Mouse (Mus musculus) stomach, embryonic 16.5 days (tissue): ENCODE measurements around the gene Dcakd. TPM values are rescaled to one million over a fixed set of nuclear protein-coding genes. Genes with fewer than 3 reads are reported as not detected.
A peak's percentile ranks its signal among the peaks of the same experiment; 100 is the strongest.

Experiments used
- ATAC-seq: fragments of 200-750 bp; cut with Nextera tagmentation; 2 replicates; pipeline ENCODE4 v1.8.0; 2017; ENCODE audit warnings: moderate number of reproducible peaks, moderate TSS enrichment; ENCODE audit not compliant: insufficient read depth, low FRiP score
- H3K27ac ChIP-seq: fragments of 300-500 bp; sonication (generic); 2 replicates; pipeline ENCODE4 v1.5.1; 2014; ENCODE audit warnings: low read length
- H3K27me3 ChIP-seq: fragments of 300-500 bp; sonication (generic); 2 replicates; pipeline ENCODE4 v1.6.1; 2014; ENCODE audit warnings: low read length, control low read depth, mixed read lengths; ENCODE audit not compliant: control insufficient read depth, insufficient read depth
- H3K36me3 ChIP-seq: fragments of 300-500 bp; sonication (generic); 2 replicates; pipeline ENCODE4 v1.6.1; 2014; ENCODE audit warnings: low read length; ENCODE audit not compliant: control insufficient read depth, insufficient read depth
- H3K4me1 ChIP-seq: fragments of 300-500 bp; sonication (generic); 2 replicates; pipeline ENCODE4 v1.6.1; 2014; ENCODE audit warnings: low read length, control low read depth, mixed read lengths; ENCODE audit not compliant: control insufficient read depth, insufficient read depth
- H3K4me2 ChIP-seq: fragments of 300-500 bp; sonication (generic); 2 replicates; pipeline ENCODE4 v1.6.1; 2014; ENCODE audit warnings: low read depth, low read length, mixed read lengths
- H3K4me3 ChIP-seq: fragments of 300-500 bp; sonication (generic); replicated peaks from 2 replicates; pipeline ENCODE4 v1.5.1; 2014; ENCODE audit warnings: mild to moderate bottlenecking, low read length
- H3K9ac ChIP-seq: fragments of 300-500 bp; sonication (generic); 2 replicates; pipeline ENCODE4 v1.6.1; 2014; ENCODE audit warnings: low read length
- H3K9me3 ChIP-seq: fragments of 300-500 bp; sonication (generic); replicated peaks from 2 replicates; pipeline ENCODE4 v1.6.1; 2016; ENCODE audit warnings: low read length, control low read depth; ENCODE audit not compliant: control insufficient read depth
- WGBS: fragments of 180-500 bp; shearing (Covaris S2); extraction: QIAGEN DNeasy Blood & Tissue Kit; methylation state at CpG from one replicate; pipeline ENCODE4 v1.1.7; 2014; 5-methylcytosine and 5-hydroxymethylcytosine counted together
- polyA plus RNA-seq: library from polyadenylated mRNA; unstranded; fragments of >200 nt; fragmentation: Nextera tagmentation; extraction: Ambion mirVana; gene quantifications from 2 replicates; pipeline ENCODE4 v1.2.1, GENCODE M21; 2015

The Dcakd gene
- polyA plus RNA-seq, 1 experiment from 2014 or later, result 85.2 TPM

GRCm38 (mm10) chr11:103004852-103005251 is 23.3 kb downstream of the Dcakd start:
- Histone ChIP-seq H3K27ac (0 out of 2 replicates have a peak overlapping the region, but pooled peaks have one; percentile 48), H3K9ac (no peak overlapping the region), H3K9me3 (no peaks in the 10 kb centered on the region), H3K4me3 (no peak overlapping the region), H3K27me3 (no peaks in the 10 kb centered on the region), H3K36me3 (no peaks in the 10 kb centered on the region), H3K4me2 (no peak overlapping the region), H3K4me1 (peaks cover 36% of the 10 kb centered on the region)
- 88% methylated on average over 1 of the region's 1 CpGs for WGBS
- ATAC-seq, result no peak

GRCm38 (mm10) chr11:103003210-103003609 is 24.9 kb downstream of the Dcakd start:
- ATAC-seq, result peak; percentile 90
- no peak overlapping the region for H3K4me3 ChIP-seq
- 19% methylated on average over 5 of the region's 5 CpGs for WGBS
- H3K9ac ChIP-seq, result peak overlapping the region; percentile 52; the same call in 1 of the 2 replicates
- H3K36me3 ChIP-seq, result no peaks in the 10 kb centered on the region; the same call in 1 of the 2 replicates
- no peaks in the 10 kb centered on the region for H3K27me3 ChIP-seq
- peaks cover 37% of the 10 kb centered on the region for H3K4me1 ChIP-seq
- H3K27ac ChIP-seq, result peak overlapping the region; percentile 89
- H3K4me2 ChIP-seq, result no peak overlapping the region
- no peaks in the 10 kb centered on the region for H3K9me3 ChIP-seq

- no peaks in the 10 kb centered on the region; the same call in 1 of the 2 replicates for H3K36me3 ChIP-seq
- H3K4me3 ChIP-seq, result no peak overlapping the region
- H3K4me1 ChIP-seq, result peaks cover 21% of the 10 kb centered on the region
- no peaks in the 10 kb centered on the region for H3K9me3 ChIP-seq
- no peak overlapping the region for H3K27ac ChIP-seq
- WGBS, result 73% methylated on average over 5 of the region's 5 CpGs
- H3K4me2 ChIP-seq, result no peak overlapping the region
- ATAC-seq, result no peak
- H3K27me3 ChIP-seq, result no peaks in the 10 kb centered on the region
- no peak overlapping the region for H3K9ac ChIP-seq
Measured at GRCm38 (mm10) chr11:103001063-103001462, 27.1 kb downstream of the Dcakd start.

GRCm38 (mm10) chr11:103000111-103000510 is 28.0 kb downstream of the Dcakd start:
- Histone ChIP-seq H3K27ac (no peak overlapping the region), H3K4me1 (peaks cover 19% of the 10 kb centered on the region), H3K27me3 (no peaks in the 10 kb centered on the region), H3K36me3 (no peaks in the 10 kb centered on the region; the same call in 1 of the 2 replicates), H3K4me2 (no peak overlapping the region), H3K4me3 (no peak overlapping the region), H3K9me3 (no peaks in the 10 kb centered on the region), H3K9ac (no peak overlapping the region)
- 90% methylated on average over 16 of the region's 16 CpGs for WGBS
- no peak for ATAC-seq

GRCm38 (mm10) chr11:102999317-102999970 is 28.7 kb downstream of the Dcakd start:
- Histone ChIP-seq H3K4me1 (peaks cover 19% of the 10 kb centered on the region), H3K36me3 (no peaks in the 10 kb centered on the region; the same call in 1 of the 2 replicates), H3K4me2 (no peak overlapping the region), H3K9me3 (no peaks in the 10 kb centered on the region), H3K27ac (no peak overlapping the region), H3K9ac (no peak overlapping the region), H3K4me3 (no peak overlapping the region), H3K27me3 (no peaks in the 10 kb centered on the region)
- no peak for ATAC-seq
- 77% methylated on average over 14 of the region's 14 CpGs for WGBS

- 39% methylated on average over 14 of the region's 14 CpGs for WGBS
- ATAC-seq, result no peak
- H3K4me1 ChIP-seq, result peaks cover 19% of the 10 kb centered on the region
- no peaks in the 10 kb centered on the region for H3K9me3 ChIP-seq
- no peaks in the 10 kb centered on the region for H3K27me3 ChIP-seq
- peak overlapping the region; percentile 35; the same call in 1 of the 2 replicates for H3K9ac ChIP-seq
- no peak overlapping the region for H3K4me3 ChIP-seq
- no peaks in the 10 kb centered on the region; the same call in 1 of the 2 replicates for H3K36me3 ChIP-seq
- no peak overlapping the region for H3K27ac ChIP-seq
- H3K4me2 ChIP-seq, result no peak overlapping the region
Measured at GRCm38 (mm10) chr11:102998577-102999316, 29.4 kb downstream of the Dcakd start.

GRCm38 (mm10) chr11:102998254-102998576 is 29.9 kb downstream of the Dcakd start:
- Histone ChIP-seq H3K27me3 (no peaks in the 10 kb centered on the region), H3K9ac (peak overlapping the region; percentile 35; the same call in 1 of the 2 replicates), H3K9me3 (no peaks in the 10 kb centered on the region), H3K4me3 (no peak overlapping the region), H3K4me1 (peaks cover 14% of the 10 kb centered on the region; the same call in 1 of the 2 replicates), H3K27ac (no peak overlapping the region), H3K36me3 (no peaks in the 10 kb centered on the region; the same call in 1 of the 2 replicates), H3K4me2 (no peak overlapping the region)
- ATAC-seq, result no peak
- 72% methylated on average over 7 of the region's 7 CpGs for WGBS

- WGBS, result 95% methylated on average over 12 of the region's 12 CpGs
- Histone ChIP-seq H3K9ac (no peak overlapping the region), H3K36me3 (no peaks in the 10 kb centered on the region; the same call in 1 of the 2 replicates)
Measured at GRCm38 (mm10) chr11:102996991-102997770, 31.0 kb downstream of the Dcakd start.

More at GRCm38 (mm10) chr11:102996991-102997770, 31.0 kb downstream of the Dcakd start:
- H3K27me3 ChIP-seq, result no peaks in the 10 kb centered on the region; the same call in 1 of the 2 replicates
- peaks cover 11% of the 10 kb centered on the region; the same call in 1 of the 2 replicates for H3K4me1 ChIP-seq
- no peaks in the 10 kb centered on the region for H3K9me3 ChIP-seq
- no peak overlapping the region for H3K27ac ChIP-seq
- no peak for ATAC-seq
- no peak overlapping the region for H3K4me2 ChIP-seq
- H3K4me3 ChIP-seq, result no peak overlapping the region
